Mouse (Mus musculus) hindbrain, postnatal 0 days (tissue): ENCODE measurements around the gene Ifnl2. TPM values are rescaled to one million over a fixed set of nuclear protein-coding genes. Genes with fewer than 3 reads are reported as not detected.

Experiments
- ATAC-seq: fragments of 200-750 bp; cut with Nextera tagmentation; 2 replicates; pipeline ENCODE4 v1.8.0; 2017; ENCODE audit warnings: mild to moderate bottlenecking, moderate TSS enrichment, moderate library complexity
- DNase-seq: peaks from one replicate; pipeline ENCODE4 v3.0.0-alpha.2; 2015; ENCODE audit warnings: low spot score
- H3K27ac ChIP-seq: fragments of 300-500 bp; sonication (generic); 2 replicates; pipeline ENCODE4 v1.5.1; 2014; ENCODE audit warnings: mild to moderate bottlenecking
- H3K27me3 ChIP-seq: fragments of 300-500 bp; sonication (generic); 2 replicates; pipeline ENCODE4 v1.6.1; 2014; ENCODE audit warnings: low read length, mixed read lengths; ENCODE audit not compliant: insufficient read depth
- H3K36me3 ChIP-seq: fragments of 300-500 bp; sonication (generic); 2 replicates; pipeline ENCODE4 v1.6.1; 2014; ENCODE audit warnings: low read length, mixed read lengths; ENCODE audit not compliant: insufficient read depth
- H3K4me1 ChIP-seq: fragments of 300-500 bp; sonication (generic); 2 replicates; pipeline ENCODE4 v1.6.1; 2014; ENCODE audit warnings: antibody characterized with exemption, low read length, mixed read lengths; ENCODE audit not compliant: insufficient read depth
- H3K4me2 ChIP-seq: fragments of 300-500 bp; sonication (generic); 2 replicates; pipeline ENCODE4 v1.6.1; 2014; ENCODE audit warnings: low read depth, mild to moderate bottlenecking, low read length, moderate library complexity, mixed read lengths
- H3K4me3 ChIP-seq: fragments of 300-500 bp; sonication (generic); 2 replicates; pipeline ENCODE4 v1.5.1; 2014; ENCODE audit warnings: low read length
- H3K9ac ChIP-seq: fragments of 300-500 bp; sonication (generic); replicated peaks from 2 replicates; pipeline ENCODE4 v1.6.1; 2014; ENCODE audit warnings: mild to moderate bottlenecking, low read length, moderate library complexity, mixed read lengths
- H3K9me3 ChIP-seq: fragments of 300-500 bp; sonication (generic); 2 replicates; pipeline ENCODE4 v1.6.1; 2016; ENCODE audit warnings: low read length, mixed read lengths
- CTCF ChIP-seq: IDR thresholded peaks from 2 replicates; pipeline ENCODE4 v1.5.1; 2016; ENCODE audit warnings: antibody characterized with exemption, control low read depth, low read depth
- WGBS: fragments of 180-500 bp; shearing (Covaris S2); extraction: QIAGEN DNeasy Blood & Tissue Kit; methylation state at CpG from one replicate; pipeline ENCODE4 v1.1.7; 2014; 5-methylcytosine and 5-hydroxymethylcytosine counted together
- polyA plus RNA-seq: library from polyadenylated mRNA; unstranded; fragments of >200 nt; fragmentation: Nextera tagmentation; extraction: Ambion mirVana; gene quantifications from 2 replicates; pipeline ENCODE4 v1.2.1, GENCODE M21; 2015
- total RNA-seq: library from RNA; depleted of rRNA; stranded (reverse); fragments of >200 nt; gene quantifications from 2 replicates; pipeline ENCODE4 v1.2.3, GENCODE M21; 2014; rRNA removed

The Ifnl2 gene
- total and polyA plus RNA-seq, 2 experiments from 2014 or later, result not detected

DNA sequence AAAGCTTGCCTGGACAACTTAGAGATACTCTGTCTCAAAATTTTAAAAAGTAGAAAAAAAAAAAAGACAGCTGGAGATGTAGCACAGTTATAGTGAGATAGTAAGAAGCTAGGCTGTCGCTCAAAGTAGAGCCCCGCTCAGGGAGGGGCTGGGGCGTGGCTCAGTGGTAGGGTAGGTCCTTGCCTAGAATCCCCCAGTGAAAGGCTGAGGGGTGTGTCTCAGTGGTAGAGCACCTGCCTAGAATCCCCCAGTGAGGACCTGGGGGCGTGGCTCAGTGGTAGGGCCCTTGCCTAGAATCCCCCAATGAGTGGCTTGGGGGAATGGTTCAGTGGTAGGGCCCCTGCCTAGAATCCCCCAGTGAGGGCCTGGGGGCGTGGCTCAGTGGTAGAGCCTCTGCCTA lies 49.9 kb downstream of the Ifnl2 start:
- Histone ChIP-seq H3K27ac (no peak overlapping the region), H3K27me3 (no peaks in the 10 kb centered on the region), H3K36me3 (peaks cover 47% of the 10 kb centered on the region), H3K9me3 (no peaks in the 10 kb centered on the region), H3K4me2 (no peak overlapping the region), H3K9ac (no peak overlapping the region), H3K4me3 (no peak overlapping the region), H3K4me1 (0 out of 2 replicates have a peak, but pooled peaks cover 8% of the 10 kb centered on the region)
- ATAC-seq, result no peak
- no peak for TF ChIP-seq CTCF
- DNase-seq, result no peak
- WGBS, result 93% methylated on average over 5 of the region's 5 CpGs

Other genes with a start within 250 kb of the Ifnl2 start
- gene Eid2, start 242.6 kb downstream of the Ifnl2 start, total RNA-seq, result 48.4 and 70.7 TPM in 2 replicates
- gene Eid2, start 242.6 kb downstream of the Ifnl2 start, polyA plus RNA-seq, result 21.0 and 22.3 TPM in 2 replicates
- 34.6 and 38.2 TPM in 2 replicates for gene Eid2b, start 232.7 kb downstream of the Ifnl2 start, total RNA-seq
- gene Eid2b, start 232.7 kb downstream of the Ifnl2 start, polyA plus RNA-seq, result 42.3 and 45.1 TPM in 2 replicates
- gene Selenov, start 219.3 kb downstream of the Ifnl2 start, total RNA-seq, result 2.1 and 3.6 TPM in 2 replicates
- gene Selenov, start 219.3 kb downstream of the Ifnl2 start, polyA plus RNA-seq, result 5.1 and 7.1 TPM in 2 replicates
- gene Dll3, start 208.2 kb downstream of the Ifnl2 start, total RNA-seq, result 20.1 and 24.8 TPM in 2 replicates
- gene Dll3, start 208.2 kb downstream of the Ifnl2 start, polyA plus RNA-seq, result 17.0 and 20.2 TPM in 2 replicates
- gene Timm50, start 198.4 kb downstream of the Ifnl2 start, total RNA-seq, result 71.6 and 82.9 TPM in 2 replicates
- gene Timm50, start 198.4 kb downstream of the Ifnl2 start, polyA plus RNA-seq, result 125 and 131 TPM in 2 replicates
- 98.7 and 104 TPM in 2 replicates for gene Supt5, start 171.7 kb downstream of the Ifnl2 start, total RNA-seq
- 71.8 and 76.5 TPM in 2 replicates for gene Supt5, start 171.7 kb downstream of the Ifnl2 start, polyA plus RNA-seq
- 97.7 and 154 TPM in 2 replicates for gene Rps16, start 159.8 kb downstream of the Ifnl2 start, total RNA-seq
- gene Rps16, start 159.8 kb downstream of the Ifnl2 start, polyA plus RNA-seq, result 539 and 575 TPM in 2 replicates
- 18.6 and 20.6 TPM in 2 replicates for gene Plekhg2, start 137.9 kb downstream of the Ifnl2 start, total RNA-seq
- 9.1 and 10.0 TPM in 2 replicates for gene Plekhg2, start 137.9 kb downstream of the Ifnl2 start, polyA plus RNA-seq
- 2.1 and 3.9 TPM in 2 replicates for gene Zfp36, start 130.2 kb downstream of the Ifnl2 start, total RNA-seq
- gene Zfp36, start 130.2 kb downstream of the Ifnl2 start, polyA plus RNA-seq, result 3.0 and 3.4 TPM in 2 replicates
- 33.6 and 39.5 TPM in 2 replicates for gene Med29, start 117.7 kb downstream of the Ifnl2 start, total RNA-seq
- 42.1 and 42.9 TPM in 2 replicates for gene Med29, start 117.7 kb downstream of the Ifnl2 start, polyA plus RNA-seq
- 56.7 and 67.6 TPM in 2 replicates for gene Paf1, start 117.5 kb downstream of the Ifnl2 start, total RNA-seq
- gene Paf1, start 117.5 kb downstream of the Ifnl2 start, polyA plus RNA-seq, result 83.0 and 84.1 TPM in 2 replicates
- 0.16 and 2.9 TPM in 2 replicates for gene Gmfg, start 73.0 kb downstream of the Ifnl2 start, total RNA-seq
- gene Gmfg, start 73.0 kb downstream of the Ifnl2 start, polyA plus RNA-seq, result 5.5 and 6.2 TPM in 2 replicates
- gene Lrfn1, start 58.5 kb downstream of the Ifnl2 start, total RNA-seq, result 140 and 160 TPM in 2 replicates
- gene Lrfn1, start 58.5 kb downstream of the Ifnl2 start, polyA plus RNA-seq, result 15.5 and 18.0 TPM in 2 replicates
- not detected in 2 replicates for gene Ifnl3, start 12.4 kb upstream of the Ifnl2 start, total RNA-seq
- not detected in 2 replicates for gene Ifnl3, start 12.4 kb upstream of the Ifnl2 start, polyA plus RNA-seq
- gene Sycn, start 30.4 kb upstream of the Ifnl2 start, total RNA-seq, result not detected in 2 replicates
- not detected in 2 replicates for gene Sycn, start 30.4 kb upstream of the Ifnl2 start, polyA plus RNA-seq
- gene Nccrp1, start 36.8 kb upstream of the Ifnl2 start, total RNA-seq, result not detected in 2 replicates
- 0.34 TPM in 2 replicates for gene Nccrp1, start 36.8 kb upstream of the Ifnl2 start, polyA plus RNA-seq
- gene Samd4b, start 87.7 kb upstream of the Ifnl2 start, total RNA-seq, result 58.8 and 60.5 TPM in 2 replicates
- 17.7 and 19.7 TPM in 2 replicates for gene Samd4b, start 87.7 kb upstream of the Ifnl2 start, polyA plus RNA-seq
- 14.8 and 20.3 TPM in 2 replicates for gene Pak4, start 87.7 kb upstream of the Ifnl2 start, total RNA-seq
- gene Pak4, start 87.7 kb upstream of the Ifnl2 start, polyA plus RNA-seq, result 13.2 and 14.0 TPM in 2 replicates
- gene Acp7, start 120.9 kb upstream of the Ifnl2 start, total RNA-seq, result 0.25 and 1.2 TPM in 2 replicates
- 0.28 and 0.56 TPM in 2 replicates for gene Acp7, start 120.9 kb upstream of the Ifnl2 start, polyA plus RNA-seq
- 5.0 and 6.1 TPM in 2 replicates for gene Fbxo27, start 182.4 kb upstream of the Ifnl2 start, total RNA-seq
- gene Fbxo27, start 182.4 kb upstream of the Ifnl2 start, polyA plus RNA-seq, result 9.0 and 10.2 TPM in 2 replicates
- 3.7 and 5.0 TPM in 2 replicates for gene Fbxo17, start 206.3 kb upstream of the Ifnl2 start, total RNA-seq
- 6.5 and 7.7 TPM in 2 replicates for gene Fbxo17, start 206.3 kb upstream of the Ifnl2 start, polyA plus RNA-seq
- 66.4 and 90.3 TPM in 2 replicates for gene Mrps12, start 231.4 kb upstream of the Ifnl2 start, total RNA-seq
- gene Mrps12, start 231.4 kb upstream of the Ifnl2 start, polyA plus RNA-seq, result 110 and 111 TPM in 2 replicates
- gene Sars2, start 231.5 kb upstream of the Ifnl2 start, total RNA-seq, result 17.3 and 17.9 TPM in 2 replicates
- 18.9 and 20.2 TPM in 2 replicates for gene Sars2, start 231.5 kb upstream of the Ifnl2 start, polyA plus RNA-seq
- gene Ccer2, start 245.7 kb upstream of the Ifnl2 start, total RNA-seq, result not detected in 2 replicates
- 1.4 and 1.9 TPM in 2 replicates for gene Ccer2, start 245.7 kb upstream of the Ifnl2 start, polyA plus RNA-seq